Mouse (Mus musculus) adrenal gland, adult (tissue): ENCODE measurements at regions not wholly inside any gene's neighbourhood (a gene's known extent, or its start where the extent isn't known, plus 50 kb on each side); places are given as distances from the start of the nearest gene placed in this dataset.

Experiments used
- DNase-seq, 2 experiments: peaks; one replicate each; pipeline ENCODE4 v3.0.0; 2022 to 2023; ENCODE audit warnings: low spot score in 1 of 2; ENCODE audit not compliant: inconsistent age in 2 of 2

- no peak for DNase-seq
These were observed 835.8 kb upstream of the Klhl29 start for GRCm38 (mm10) chr12:6211266-6211665.

DNA sequence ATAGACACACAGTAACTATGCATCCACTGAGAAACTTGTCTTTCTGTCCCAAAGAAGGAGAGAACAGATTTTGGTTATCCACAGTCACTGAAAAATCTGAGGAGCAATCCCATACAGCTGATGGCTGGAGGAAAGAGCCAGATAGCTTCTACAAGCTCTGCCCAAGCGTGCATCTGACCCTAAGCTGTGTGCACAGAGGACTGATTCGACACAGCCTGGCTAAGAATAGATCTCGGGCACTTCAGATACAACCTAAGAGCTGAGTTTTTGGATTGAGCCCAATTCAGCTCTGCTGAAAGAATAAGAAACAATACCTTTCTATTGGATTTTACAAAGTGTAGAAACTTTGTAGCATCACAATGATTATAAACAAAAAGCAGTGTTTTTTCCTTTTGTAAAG, 813.8 kb upstream of the Klhl29 start:
- no peak for DNase-seq

- no peak for DNase-seq
These were observed 793.3 kb upstream of the Klhl29 start for GRCm38 (mm10) chr12:6168795-6169194.

DNA sequence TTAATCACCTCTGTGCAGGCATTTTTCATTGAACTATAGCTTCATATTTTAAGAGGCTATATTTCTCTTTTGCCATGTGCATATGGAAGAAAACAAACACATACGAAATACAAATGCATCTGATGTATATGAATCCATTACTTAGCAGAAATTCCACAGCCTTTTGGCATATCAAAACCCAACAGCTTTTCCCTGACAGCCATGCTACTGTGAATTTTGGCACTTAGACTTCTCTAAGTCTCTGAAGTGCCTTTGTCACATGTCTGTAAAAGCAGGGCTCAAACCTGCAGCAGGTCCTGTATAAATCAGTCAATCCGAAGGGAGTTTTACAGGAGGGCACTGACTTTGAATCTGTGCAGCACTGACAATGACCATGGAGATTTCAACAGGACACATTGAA, 778.8 kb upstream of the Klhl29 start:
- no peak for DNase-seq

GRCm38 (mm10) chr12:6151476-6151875, 776.0 kb upstream of the Klhl29 start:
- DNase-seq, result no peak

DNA sequence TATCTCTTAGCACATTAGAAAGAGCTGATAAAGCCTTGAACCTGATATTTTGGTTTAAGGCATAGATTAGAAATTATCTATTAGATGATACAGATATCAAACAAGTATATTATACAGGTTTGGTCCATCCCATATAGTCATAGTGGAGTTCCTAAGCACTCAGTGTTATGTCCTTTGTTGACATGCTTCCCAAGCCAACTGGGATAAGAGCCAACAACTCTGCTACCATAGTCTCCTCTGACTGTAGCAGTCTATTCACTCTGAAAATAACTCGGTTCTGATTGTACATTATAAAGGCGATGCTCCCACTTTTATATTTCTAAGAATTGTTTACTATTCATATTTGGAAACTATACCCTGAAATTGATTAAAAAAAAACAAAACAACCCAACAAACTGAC, 757.0 kb upstream of the Klhl29 start:
- no peak for DNase-seq

- no peak for DNase-seq
These were observed 744.1 kb upstream of the Klhl29 start for GRCm38 (mm10) chr12:6119557-6119956.

DNA sequence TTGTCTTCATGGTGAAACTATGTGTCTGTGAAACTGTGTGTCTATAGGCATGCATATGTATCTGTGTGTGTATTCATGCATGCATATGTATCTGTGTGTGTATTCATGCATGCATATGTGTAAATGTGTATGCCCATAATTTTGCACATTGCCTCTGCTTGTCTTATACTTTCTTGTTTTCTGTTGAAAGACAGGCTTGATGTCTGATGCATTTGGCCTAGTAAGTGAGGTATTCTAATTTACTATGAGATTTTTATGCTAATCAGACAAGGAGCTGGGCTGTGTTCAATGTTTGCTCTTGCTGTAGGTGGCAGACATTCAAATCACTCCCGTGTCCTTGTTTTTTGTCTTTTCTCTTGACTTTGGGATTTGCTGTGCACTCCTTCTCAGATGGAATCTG, 739.8 kb upstream of the Klhl29 start:
- DNase-seq, result no peak

- no peak for DNase-seq
These were observed 721.8 kb upstream of the Klhl29 start for GRCm38 (mm10) chr12:6097295-6097694.

GRCm38 (mm10) chr12:6087627-6088350, 712.3 kb upstream of the Klhl29 start:
- DNase-seq, result peak in 1 of 2 experiments; percentile 24

DNA sequence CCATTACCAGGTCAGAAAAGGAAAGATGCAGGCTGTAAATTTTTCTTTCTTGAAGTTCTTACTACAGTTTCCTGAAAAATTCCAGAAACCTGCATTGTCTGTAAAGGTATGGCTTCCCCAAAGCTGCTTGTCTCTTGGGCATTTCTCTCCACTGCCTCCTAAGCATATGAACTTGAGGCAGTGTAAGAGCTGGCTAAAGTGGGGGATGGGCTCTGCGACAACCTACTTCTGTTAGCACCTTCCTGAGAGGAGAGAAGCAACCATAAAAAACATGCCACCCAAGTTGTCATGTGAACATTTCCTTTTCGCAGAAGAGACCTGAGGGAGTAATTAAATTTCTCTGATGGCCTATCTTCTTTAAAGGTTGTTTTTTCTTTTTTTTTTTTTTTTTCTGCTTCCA, 711.6 kb upstream of the Klhl29 start:
- no peak for DNase-seq

DNA sequence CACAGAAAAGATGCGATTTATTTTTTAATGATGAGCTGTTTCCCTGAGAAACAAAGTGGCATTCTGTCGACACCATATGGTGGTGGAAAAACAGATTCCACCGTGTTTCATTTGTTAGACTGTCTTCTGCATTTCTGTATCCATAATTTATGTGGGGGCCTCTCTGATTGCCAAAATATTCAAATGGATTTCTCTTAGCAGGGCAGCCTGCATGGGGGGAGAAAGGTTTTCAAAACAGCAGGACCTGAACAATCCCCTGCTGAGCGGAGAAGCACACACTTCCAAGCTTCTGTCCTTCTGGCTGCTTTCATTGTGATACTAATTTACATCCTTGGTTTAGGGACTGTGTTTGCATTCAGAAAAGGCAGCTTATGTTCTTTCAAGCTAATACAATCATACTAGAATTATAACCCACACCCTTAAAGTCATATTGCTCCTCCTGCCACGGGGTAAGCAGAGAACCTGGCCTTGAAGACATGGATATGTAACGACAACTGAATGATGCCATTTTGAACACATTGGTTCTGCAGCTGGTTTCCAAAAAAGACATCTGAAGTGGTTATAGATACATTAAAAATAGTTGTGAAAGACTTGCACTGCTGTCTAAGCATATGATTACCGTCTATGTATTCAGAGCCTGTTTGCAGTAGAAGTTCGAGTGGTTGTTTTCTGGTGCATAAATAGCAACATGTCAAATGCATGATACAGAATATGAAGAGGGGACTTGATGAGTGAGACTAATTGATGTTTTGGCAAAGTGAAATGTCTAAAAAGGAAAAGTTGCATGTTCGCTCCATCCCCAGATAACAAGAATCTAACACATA, 671.6 kb upstream of the Klhl29 start:
- DNase-seq, result no peak

GRCm38 (mm10) chr12:6046110-6046509, 670.6 kb upstream of the Klhl29 start:
- DNase-seq, result no peak

DNA sequence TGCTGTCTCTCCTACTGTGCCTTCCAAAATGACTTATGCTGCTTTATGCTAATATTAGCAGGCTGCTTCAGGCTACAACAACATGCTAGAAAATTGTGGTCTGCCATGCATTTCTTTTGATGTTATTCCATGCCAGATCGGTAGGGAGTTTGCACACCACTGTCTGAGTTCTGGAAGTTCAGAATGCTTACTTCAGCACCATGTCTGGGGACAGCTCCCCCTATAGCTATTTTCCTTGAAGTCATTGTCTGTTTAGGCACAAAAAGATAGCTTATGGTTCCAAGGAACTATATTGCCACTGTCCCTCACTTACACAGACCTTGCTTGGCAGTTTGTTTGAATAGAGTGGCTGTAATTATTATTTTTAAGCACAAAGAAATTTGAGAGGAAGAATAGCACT, 666.8 kb upstream of the Klhl29 start:
- DNase-seq, result peak; percentile 3 to 42

GRCm38 (mm10) chr12:6024111-6024510, 648.6 kb upstream of the Klhl29 start:
- no peak for DNase-seq

- no peak for DNase-seq
These were observed 647.0 kb upstream of the Klhl29 start for GRCm38 (mm10) chr12:6022490-6022889.

DNA sequence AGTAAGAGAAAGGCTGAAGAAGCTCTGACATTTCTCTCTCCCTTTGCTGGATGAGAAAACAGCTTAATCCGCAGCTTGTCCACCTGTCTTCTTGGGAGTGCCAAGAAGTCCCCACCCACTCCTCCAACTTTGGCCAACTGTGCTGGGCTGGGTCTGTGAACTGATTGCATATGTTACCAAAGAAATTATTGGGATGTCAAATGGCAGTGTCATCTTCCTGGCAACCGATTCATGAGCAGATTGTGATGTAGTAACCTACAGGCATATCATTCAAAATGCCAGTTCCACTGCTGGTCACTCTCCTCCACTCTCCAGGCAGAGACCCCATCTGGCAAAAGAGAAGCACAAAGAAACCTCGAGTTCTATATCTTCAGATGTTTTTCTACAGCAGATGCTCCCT, 625.5 kb upstream of the Klhl29 start:
- DNase-seq, result no peak

DNA sequence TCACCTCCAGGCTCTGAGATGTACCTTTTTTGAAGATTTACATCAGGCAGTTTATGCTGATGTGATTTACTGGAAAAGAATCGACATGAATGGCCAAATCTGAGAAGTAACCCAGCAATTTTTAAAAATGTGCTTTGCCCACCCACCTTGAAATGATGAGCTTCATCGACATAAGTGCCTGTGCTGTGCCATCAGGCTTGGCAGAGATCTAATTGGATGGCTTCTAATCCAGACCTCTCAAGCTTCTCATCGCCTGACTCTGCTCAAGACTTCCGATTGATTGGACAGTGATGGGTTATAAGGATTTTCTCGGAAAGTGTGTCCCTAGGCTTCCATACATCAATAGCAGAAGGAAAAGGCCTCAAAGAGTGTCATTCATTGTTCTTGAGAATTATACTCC, 621.9 kb upstream of the Klhl29 start:
- DNase-seq, result no peak

GRCm38 (mm10) chr12:5996672-5997071, 621.2 kb upstream of the Klhl29 start:
- no peak for DNase-seq

DNA sequence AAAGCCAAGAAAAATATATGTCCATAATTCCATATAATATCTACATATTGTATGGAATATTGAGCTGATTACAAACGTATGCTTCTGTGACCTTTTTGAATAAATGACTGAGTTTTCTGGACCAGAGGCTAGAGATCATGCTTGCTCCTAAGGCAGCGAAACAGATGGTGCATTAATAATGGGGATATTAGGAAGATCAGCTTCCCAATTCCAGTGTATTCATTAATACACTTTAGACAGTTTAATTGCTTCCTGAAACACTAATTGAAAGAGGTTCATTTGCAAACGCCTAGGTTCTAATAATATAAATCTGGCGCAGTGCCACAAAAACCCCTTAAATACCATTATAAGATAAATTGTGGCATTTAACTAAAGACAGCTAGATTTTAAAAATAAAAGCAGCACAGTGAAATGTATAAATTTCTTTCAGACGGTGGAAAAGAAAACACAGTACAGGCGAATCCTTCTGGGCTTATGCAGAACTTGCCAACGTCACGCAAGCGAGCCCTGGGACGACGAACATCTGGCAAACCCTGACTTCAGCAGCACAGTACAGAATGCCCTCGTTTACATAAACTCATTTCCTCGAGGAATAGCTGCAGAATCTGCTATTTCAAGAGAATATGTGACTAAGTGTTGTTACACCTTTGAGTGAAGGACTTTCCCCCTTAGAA, 608.6 kb upstream of the Klhl29 start:
- DNase-seq, result no peak

- peak in 1 of 2 experiments; percentile 11 for DNase-seq
These were observed 606.6 kb upstream of the Klhl29 start for GRCm38 (mm10) chr12:5982096-5982495.

- DNase-seq, result peak; percentile 74 to 85
These were observed 600.4 kb upstream of the Klhl29 start for GRCm38 (mm10) chr12:5975926-5976325.
